Mouse (Mus musculus) cortical plate, adult 2 months (tissue): ENCODE measurements around the gene Mmp28.

Experiments used
- CTCF ChIP-seq: fragments of 200-500 bp; IDR thresholded peaks from 2 replicates; pipeline ENCODE4 v1.5.1; 2011; ENCODE audit warnings: mild to moderate bottlenecking, control low read depth, low read length; ENCODE audit not compliant: insufficient read depth; ENCODE audit errors: extremely low read depth
- POLR2A ChIP-seq: fragments of 200-500 bp; IDR thresholded peaks from 2 replicates; pipeline ENCODE4 v1.6.1; 2011; ENCODE audit warnings: mild to moderate bottlenecking, low read length, control low read depth; ENCODE audit not compliant: insufficient read depth; ENCODE audit errors: extremely low read depth

GRCm38 (mm10) chr11:83461462-83462027 lies 1.3 kb downstream of the Mmp28 start:
- TF ChIP-seq POLR2A: no peak
- no peak for TF ChIP-seq CTCF
